19 mouse cellular contexts compared by ENCODE assay signal in the genomic region with DNA sequence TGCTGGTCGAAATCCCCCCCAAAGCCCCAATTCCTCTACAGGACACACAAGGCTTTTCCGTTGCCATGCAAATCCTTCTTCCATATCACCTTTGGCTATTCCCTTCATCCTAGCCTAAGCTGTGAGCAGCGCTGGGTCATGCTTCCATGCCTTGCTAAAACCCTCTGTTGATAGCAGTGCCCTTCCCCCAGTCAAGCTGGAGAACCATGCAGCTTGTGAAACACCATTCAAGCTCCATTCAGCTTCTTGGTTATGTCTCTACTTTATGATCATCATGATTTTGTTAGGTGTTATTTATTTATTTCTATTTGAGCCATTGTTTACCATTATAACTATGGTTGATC.
DNase-seq lines count a peak whose midpoint lies in the region; ATAC-seq and TF ChIP-seq lines count a peak whose summit lies in the region.
"Had no signal": no experiment of that assay in that cellular context is flagged by ENCODE, and none has a peak within 500 bp of the region (broad histone marks: within the 10 kb centered on the region; RNA-seq: fewer than 3 reads in every experiment).

No protein-coding gene starts in this region.

- no peak for ATAC-seq in forebrain, embryonic 13.5 days
- no peak for ATAC-seq in forebrain, embryonic 12.5 days (ENCODE audit: low FRiP score)
- ATAC-seq in neural tube, embryonic 13.5 days (ENCODE audit: low read depth), result peak; percentile 36
- peak; percentile 82 for ATAC-seq in hindbrain, postnatal 0 days
- ATAC-seq: Patski had no signal

- no peak for DNase-seq in neural tube, embryonic 10.5 days (ENCODE audit: extremely low spot score, low spot score)
- DNase-seq in hindbrain, postnatal 0 days (ENCODE audit: low spot score), result no peak
- no peak for DNase-seq in urinary bladder, postnatal 10 days (ENCODE audit: low spot score)
- no peak for DNase-seq in heart, adult 18-20 months
- DNase-seq in adrenal gland, postnatal 25 days, result no peak
- DNase-seq: cerebellum, adult 9-10 months; heart, postnatal 4 days; kidney, adult 18-20 months; liver; lung, adult 18-20 months; spleen, adult 18-20 months; thymus, postnatal 25 days had no signal

- H3K4me1 ChIP-seq in forebrain, embryonic 13.5 days, result peaks cover 9% of the 10 kb centered on the region
- peaks cover 9% of the 10 kb centered on the region for H3K4me1 ChIP-seq in forebrain, embryonic 12.5 days
- peaks cover 14% of the 10 kb centered on the region for H3K4me1 ChIP-seq in neural tube, embryonic 13.5 days (replicated peaks)
- H3K4me1 ChIP-seq in hindbrain, postnatal 0 days (ENCODE audit: insufficient read depth, low read length), result peaks cover 12% of the 10 kb centered on the region; the same call in 1 of the 2 replicates
- H3K4me1 ChIP-seq: heart, embryonic 13.5 days had no signal

- no peak for TF ChIP-seq CTCF in hindbrain, postnatal 0 days (IDR thresholded peaks at IDR 0.05; ENCODE audit: low read depth)

- no peaks in the 10 kb centered on the region for H3K9me3 ChIP-seq in forebrain, embryonic 13.5 days (replicated peaks)
- no peaks in the 10 kb centered on the region for H3K9me3 ChIP-seq in forebrain, embryonic 12.5 days
- H3K9me3 ChIP-seq in neural tube, embryonic 13.5 days, result no peaks in the 10 kb centered on the region
- H3K9me3 ChIP-seq in hindbrain, postnatal 0 days (ENCODE audit: low read length), result no peaks in the 10 kb centered on the region

- WGBS in forebrain, embryonic 13.5 days, result 53% methylated on average over 3 of the region's 3 CpGs
- WGBS in forebrain, embryonic 12.5 days, result 50% methylated on average over 3 of the region's 3 CpGs
- whole genome bisulfite sequencing in neural tube, embryonic 13.5 days, result 60% methylated on average over 3 of the region's 3 CpGs
- WGBS in hindbrain, postnatal 0 days, result 40% methylated on average over 3 of the region's 3 CpGs

- H3K4me2 ChIP-seq in forebrain, embryonic 13.5 days, result no peak overlapping the region
- H3K4me2 ChIP-seq in forebrain, embryonic 12.5 days, result no peak overlapping the region
- H3K4me2 ChIP-seq in neural tube, embryonic 13.5 days, result no peak overlapping the region
- no peak overlapping the region for H3K4me2 ChIP-seq in hindbrain, postnatal 0 days (ENCODE audit: low read depth, low read length)
- H3K4me2 ChIP-seq: heart, embryonic 13.5 days had no signal

- H3K27ac ChIP-seq in forebrain, embryonic 13.5 days, result peak overlapping the region; percentile 16; the same call in 1 of the 2 replicates
- H3K27ac ChIP-seq in forebrain, embryonic 12.5 days, result no peak overlapping the region
- peak overlapping the region; percentile 42; the same call in 1 of the 2 replicates for H3K27ac ChIP-seq in neural tube, embryonic 13.5 days (replicated peaks)
- H3K27ac ChIP-seq in hindbrain, postnatal 0 days, result peak overlapping the region; percentile 71; the same call in 1 of the 2 replicates
- H3K27ac ChIP-seq: heart, embryonic 13.5 days; left cerebral cortex, adult 2 months; macrophage had no signal

- H3K9ac ChIP-seq in forebrain, embryonic 13.5 days, result no peak overlapping the region
- no peak overlapping the region for H3K9ac ChIP-seq in forebrain, embryonic 12.5 days
- H3K9ac ChIP-seq in neural tube, embryonic 13.5 days, result no peak overlapping the region
- H3K9ac ChIP-seq in hindbrain, postnatal 0 days (replicated peaks; ENCODE audit: low read length), result no peak overlapping the region
- H3K9ac ChIP-seq: heart, embryonic 13.5 days had no signal

- H3K4me3 ChIP-seq in forebrain, embryonic 13.5 days, result no peak overlapping the region
- H3K4me3 ChIP-seq in forebrain, embryonic 12.5 days (replicated peaks), result no peak overlapping the region
- no peak overlapping the region for H3K4me3 ChIP-seq in neural tube, embryonic 13.5 days
- H3K4me3 ChIP-seq in hindbrain, postnatal 0 days (ENCODE audit: low read length), result no peak overlapping the region
- H3K4me3 ChIP-seq: heart, embryonic 13.5 days; left cerebral cortex, adult 2 months had no signal

- H3K27me3 ChIP-seq in forebrain, embryonic 13.5 days, result no peaks in the 10 kb centered on the region
- H3K27me3 ChIP-seq in forebrain, embryonic 12.5 days, result no peaks in the 10 kb centered on the region
- H3K27me3 ChIP-seq in neural tube, embryonic 13.5 days, result no peaks in the 10 kb centered on the region
- no peaks in the 10 kb centered on the region for H3K27me3 ChIP-seq in hindbrain, postnatal 0 days (ENCODE audit: insufficient read depth, low read length)
- H3K27me3 ChIP-seq: heart, embryonic 13.5 days had no signal

- no peaks in the 10 kb centered on the region for H3K36me3 ChIP-seq in forebrain, embryonic 13.5 days (ENCODE audit: poor library complexity, severe bottlenecking)
- no peaks in the 10 kb centered on the region for H3K36me3 ChIP-seq in forebrain, embryonic 12.5 days (replicated peaks)
- H3K36me3 ChIP-seq in neural tube, embryonic 13.5 days, result no peaks in the 10 kb centered on the region
- H3K36me3 ChIP-seq in hindbrain, postnatal 0 days (ENCODE audit: insufficient read depth, low read length), result no peaks in the 10 kb centered on the region
- H3K36me3 ChIP-seq: heart, embryonic 13.5 days had no signal

Comparison
In these comparisons a context has a peak if more than half of its experiments do, and no peak if none do; other contexts are left out.
1. ATAC-seq: peak in neural tube, embryonic 13.5 days (single experiment) and hindbrain, postnatal 0 days (single experiment); none in forebrain, embryonic 13.5 days (single experiment) and forebrain, embryonic 12.5 days (single experiment).